Mouse (Mus musculus) forebrain, embryonic 12.5 days (tissue): ENCODE measurements around the gene Slc27a4. TPM values are rescaled to one million over a fixed set of nuclear protein-coding genes. Genes with fewer than 3 reads are reported as not detected.
A peak's percentile ranks its signal among the peaks of the same experiment; 100 is the strongest.
"Not testable (repeated sequence)": the region's sequence is repeated elsewhere in the genome, so short reads cannot be mapped to it uniquely, and the experiment has no call there.

Source experiments
- ATAC-seq: fragments of 200-750 bp; cut with Nextera tagmentation; 2 replicates; pipeline ENCODE4 v1.8.0; 2017; ENCODE audit warnings: moderate TSS enrichment; ENCODE audit not compliant: low FRiP score
- H3K27ac ChIP-seq: fragments of 300-500 bp; sonication (generic); 2 replicates; pipeline ENCODE4 v1.5.1; 2016; ENCODE audit warnings: mild to moderate bottlenecking
- H3K27me3 ChIP-seq: fragments of 300-500 bp; sonication (generic); 2 replicates; pipeline ENCODE4 v1.6.1; 2016; ENCODE audit warnings: mild to moderate bottlenecking
- H3K36me3 ChIP-seq: fragments of 300-500 bp; sonication (generic); replicated peaks from 2 replicates; pipeline ENCODE4 v1.6.1; 2016; ENCODE audit warnings: mild to moderate bottlenecking
- H3K4me1 ChIP-seq: fragments of 300-500 bp; sonication (generic); 2 replicates; pipeline ENCODE4 v1.6.1; 2016
- H3K4me2 ChIP-seq: fragments of 300-500 bp; sonication (generic); 2 replicates; pipeline ENCODE4 v1.6.1; 2016; ENCODE audit warnings: mild to moderate bottlenecking, moderate library complexity
- H3K4me3 ChIP-seq: fragments of 300-500 bp; sonication (generic); replicated peaks from 2 replicates; pipeline ENCODE4 v1.5.1; 2016; ENCODE audit warnings: mild to moderate bottlenecking
- H3K9ac ChIP-seq: fragments of 300-500 bp; sonication (generic); 2 replicates; pipeline ENCODE4 v1.6.1; 2016; ENCODE audit warnings: mild to moderate bottlenecking
- H3K9me3 ChIP-seq: fragments of 300-500 bp; sonication (generic); 2 replicates; pipeline ENCODE4 v1.6.1; 2016
- WGBS: fragments of 180-500 bp; shearing (Covaris S2); methylation state at CpG from one replicate; pipeline ENCODE4 v1.1.7; 2016; 5-methylcytosine and 5-hydroxymethylcytosine counted together
- polyA plus RNA-seq: library from polyadenylated mRNA; unstranded; fragments of >200 nt; fragmentation: Nextera tagmentation; extraction: Ambion mirVana; gene quantifications from 2 replicates; pipeline ENCODE4 v1.2.1, GENCODE M21; 2016

The Slc27a4 gene
- polyA plus RNA-seq: 16.5 and 19.4 TPM in 2 replicates

GRCm38 (mm10) chr2:29802075-29802826 lies at the start of gene Slc27a4:
TSS of gene Slc27a4 (plus strand) at chr2:29802634.
- Histone ChIP-seq H3K27me3 (peaks cover 13% of the 10 kb centered on the region), H3K4me1 (peaks cover 14% of the 10 kb centered on the region), H3K27ac (peak within 1 kb of the TSS; percentile 92), H3K36me3 (peaks cover 30% of the 10 kb centered on the region), H3K9me3 (no peaks in the 10 kb centered on the region), H3K4me2 (peak within 1 kb of the TSS; percentile 79), H3K9ac (peak within 1 kb of the TSS; percentile 93), H3K4me3 (peak within 1 kb of the TSS; percentile 85)
- peak; percentile 99 for ATAC-seq
- WGBS: 5% methylated on average over 27 of the region's 28 CpGs

GRCm38 (mm10) chr2:29755693-29756092 lies 46.7 kb upstream of the Slc27a4 start:
- no peak for ATAC-seq
- Histone ChIP-seq H3K36me3 (no peaks in the 10 kb centered on the region), H3K4me1 (peaks cover 11% of the 10 kb centered on the region), H3K4me2 (no peak overlapping the region), H3K4me3 (no peak overlapping the region), H3K9me3 (0 out of 2 replicates have a peak, but pooled peaks cover 2% of the 10 kb centered on the region), H3K9ac (no peak overlapping the region), H3K27me3 (peaks cover 36% of the 10 kb centered on the region), H3K27ac (no peak overlapping the region)

GRCm38 (mm10) chr2:29764831-29765230 lies 37.6 kb upstream of the Slc27a4 start:
- Histone ChIP-seq H3K4me3 (no peak overlapping the region), H3K4me2 (no peak overlapping the region), H3K27ac (no peak overlapping the region), H3K36me3 (no peaks in the 10 kb centered on the region), H3K9me3 (no peaks in the 10 kb centered on the region), H3K9ac (no peak overlapping the region), H3K4me1 (no peaks in the 10 kb centered on the region), H3K27me3 (peaks cover 7% of the 10 kb centered on the region; the same call in 1 of the 2 replicates)
- WGBS: 0% methylated on average over 1 of the region's 1 CpGs
- ATAC-seq: no peak; the same call in 1 of the 2 replicates

- no peaks in the 10 kb centered on the region for H3K9me3 ChIP-seq
- no peak overlapping the region for H3K4me2 ChIP-seq
- H3K9ac ChIP-seq: no peak overlapping the region
- no peak for ATAC-seq
- H3K27me3 ChIP-seq: peaks cover 3% of the 10 kb centered on the region; the same call in 1 of the 2 replicates
- 76% methylated on average over 11 of the region's 11 CpGs for WGBS
- no peak overlapping the region for H3K4me3 ChIP-seq
- no peaks in the 10 kb centered on the region for H3K4me1 ChIP-seq
- no peak overlapping the region for H3K27ac ChIP-seq
- no peaks in the 10 kb centered on the region for H3K36me3 ChIP-seq
Measured at GRCm38 (mm10) chr2:29767976-29768709, 34.3 kb upstream of the Slc27a4 start.

- no peak overlapping the region for H3K4me3 ChIP-seq
- H3K27ac ChIP-seq: no peak overlapping the region
- no peak for ATAC-seq
- H3K9me3 ChIP-seq: no peaks in the 10 kb centered on the region
- no peaks in the 10 kb centered on the region for H3K4me1 ChIP-seq
- peaks cover 6% of the 10 kb centered on the region; the same call in 1 of the 2 replicates for H3K36me3 ChIP-seq
- H3K27me3 ChIP-seq: no peaks in the 10 kb centered on the region
- no peak overlapping the region for H3K9ac ChIP-seq
- H3K4me2 ChIP-seq: no peak overlapping the region
- 69% methylated on average over 9 of the region's 9 CpGs for WGBS
Measured at GRCm38 (mm10) chr2:29768901-29769300, 33.5 kb upstream of the Slc27a4 start.

GRCm38 (mm10) chr2:29770162-29770561 lies 32.3 kb upstream of the Slc27a4 start:
- Histone ChIP-seq H3K4me3 (no peak overlapping the region), H3K27me3 (no peaks in the 10 kb centered on the region), H3K9ac (no peak overlapping the region), H3K4me2 (no peak overlapping the region), H3K27ac (no peak overlapping the region), H3K9me3 (no peaks in the 10 kb centered on the region), H3K4me1 (no peaks in the 10 kb centered on the region), H3K36me3 (peaks cover 9% of the 10 kb centered on the region)
- no peak for ATAC-seq

- H3K9ac ChIP-seq: no peak overlapping the region
- no peaks in the 10 kb centered on the region for H3K9me3 ChIP-seq
- no peak for ATAC-seq
- H3K4me1 ChIP-seq: no peaks in the 10 kb centered on the region
- no peaks in the 10 kb centered on the region for H3K27me3 ChIP-seq
- no peak overlapping the region for H3K4me3 ChIP-seq
- H3K27ac ChIP-seq: no peak overlapping the region
- peaks cover 18% of the 10 kb centered on the region for H3K36me3 ChIP-seq
- H3K4me2 ChIP-seq: no peak overlapping the region
- WGBS: 89% methylated on average over 8 of the region's 8 CpGs
Measured at GRCm38 (mm10) chr2:29771611-29772461, 30.6 kb upstream of the Slc27a4 start.

GRCm38 (mm10) chr2:29773323-29773722 lies 29.1 kb upstream of the Slc27a4 start:
- WGBS: 91% methylated on average over 4 of the region's 4 CpGs
- peaks cover 33% of the 10 kb centered on the region for H3K36me3 ChIP-seq

GRCm38 (mm10) chr2:29781256-29781655 lies 21.2 kb upstream of the Slc27a4 start:
- not testable (repeated sequence) for H3K4me3 ChIP-seq, H3K27me3 ChIP-seq

More at GRCm38 (mm10) chr2:29773323-29773722, 29.1 kb upstream of the Slc27a4 start:
- H3K9me3 ChIP-seq: no peaks in the 10 kb centered on the region
- no peaks in the 10 kb centered on the region for H3K4me1 ChIP-seq
- H3K9ac ChIP-seq: no peak overlapping the region
- H3K4me2 ChIP-seq: no peak overlapping the region
- no peak overlapping the region for H3K27ac ChIP-seq
- H3K4me3 ChIP-seq: no peak overlapping the region
- no peaks in the 10 kb centered on the region for H3K27me3 ChIP-seq
- ATAC-seq: no peak

GRCm38 (mm10) chr2:29784290-29784689 lies 18.1 kb upstream of the Slc27a4 start:
- H3K9me3 ChIP-seq: no peaks in the 10 kb centered on the region
- peaks cover 17% of the 10 kb centered on the region for H3K4me1 ChIP-seq
- H3K36me3 ChIP-seq: peaks cover 67% of the 10 kb centered on the region
- no peak overlapping the region for H3K4me3 ChIP-seq
- H3K9ac ChIP-seq: no peak overlapping the region
- WGBS: 76% methylated on average over 4 of the region's 4 CpGs
- no peak overlapping the region for H3K27ac ChIP-seq
- ATAC-seq: no peak
- no peak overlapping the region for H3K4me2 ChIP-seq
- no peaks in the 10 kb centered on the region for H3K27me3 ChIP-seq

More at GRCm38 (mm10) chr2:29781256-29781655, 21.2 kb upstream of the Slc27a4 start:
- WGBS: 98% methylated on average over 2 of the region's 2 CpGs
- not testable (repeated sequence) for H3K27ac ChIP-seq, ATAC-seq, H3K9me3 ChIP-seq, H3K4me1 ChIP-seq, H3K4me2 ChIP-seq, H3K9ac ChIP-seq
- peaks cover 94% of the 10 kb centered on the region for H3K36me3 ChIP-seq

GRCm38 (mm10) chr2:29787104-29787917 lies 15.1 kb upstream of the Slc27a4 start, which contains the start of gene Coq4:
TSS of gene Coq4 (plus strand) at chr2:29787493.
- Histone ChIP-seq H3K36me3 (peaks cover 61% of the 10 kb centered on the region), H3K9me3 (no peaks in the 10 kb centered on the region), H3K4me3 (peak within 1 kb of the TSS; percentile 78), H3K4me2 (peak within 1 kb of the TSS; percentile 79), H3K9ac (peak within 1 kb of the TSS; percentile 75), H3K4me1 (peaks cover 17% of the 10 kb centered on the region), H3K27ac (peak within 1 kb of the TSS; percentile 75), H3K27me3 (no peaks in the 10 kb centered on the region)
- peak; percentile 91 for ATAC-seq
- 2% methylated on average over 31 of the region's 31 CpGs for WGBS
